Mouse (Mus musculus): ENCODE data around the gene Cd180. TPM values are rescaled to one million over a fixed set of nuclear protein-coding genes. Genes with fewer than 3 reads are reported as not detected.
"Not testable (repeated sequence)": the region's sequence is repeated elsewhere in the genome, so short reads cannot be mapped to it uniquely, and the experiment has no call there.

The Cd180 gene
- total RNA-seq, 2 experiments from 2014 or later: 7.0 to 9.3 TPM

DNA sequence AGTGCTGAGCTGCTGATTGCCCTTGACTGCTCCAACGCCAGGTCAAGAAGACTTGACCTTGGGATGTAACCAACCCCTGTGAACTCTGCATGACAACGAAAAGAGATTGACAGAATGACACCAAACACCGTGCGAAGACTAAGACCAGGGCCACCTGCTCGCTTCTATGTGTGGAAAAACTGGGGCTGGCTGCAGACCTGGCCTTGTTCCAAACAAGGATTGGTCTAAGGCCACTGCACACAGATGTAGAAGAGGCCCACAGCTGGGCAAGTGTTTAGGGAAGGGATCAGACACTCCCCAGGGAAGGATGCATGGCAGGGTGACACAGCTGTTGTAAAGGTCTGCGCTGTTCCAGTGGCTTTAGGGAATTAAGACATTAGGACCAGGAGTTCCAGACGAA is 22.9 kb upstream of the Cd180 start:
- ATAC-seq (replicated peaks; ENCODE audit: low FRiP score, low TSS enrichment, poor library complexity, severe bottlenecking): no peak

DNA sequence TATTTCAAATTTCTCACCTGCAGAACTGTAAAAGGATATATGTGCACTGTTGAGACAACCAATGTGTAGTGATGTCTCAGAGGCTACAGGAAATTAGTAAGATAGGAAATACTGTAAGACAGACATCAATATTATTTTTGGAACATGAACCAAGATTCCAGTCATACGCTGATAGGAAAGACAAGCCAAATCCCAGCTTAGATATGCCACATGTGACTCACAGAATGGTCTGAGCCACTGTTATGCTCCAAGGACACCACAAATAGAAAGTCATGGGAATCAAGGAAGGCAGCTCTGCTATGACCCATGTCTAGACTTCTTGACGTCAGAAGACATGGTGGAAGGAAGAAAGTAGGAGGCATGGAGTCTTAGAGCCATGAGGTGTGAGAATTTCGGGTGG is 19.3 kb upstream of the Cd180 start:
- ATAC-seq (replicated peaks; ENCODE audit: low FRiP score, low TSS enrichment, poor library complexity, severe bottlenecking): no peak

DNA sequence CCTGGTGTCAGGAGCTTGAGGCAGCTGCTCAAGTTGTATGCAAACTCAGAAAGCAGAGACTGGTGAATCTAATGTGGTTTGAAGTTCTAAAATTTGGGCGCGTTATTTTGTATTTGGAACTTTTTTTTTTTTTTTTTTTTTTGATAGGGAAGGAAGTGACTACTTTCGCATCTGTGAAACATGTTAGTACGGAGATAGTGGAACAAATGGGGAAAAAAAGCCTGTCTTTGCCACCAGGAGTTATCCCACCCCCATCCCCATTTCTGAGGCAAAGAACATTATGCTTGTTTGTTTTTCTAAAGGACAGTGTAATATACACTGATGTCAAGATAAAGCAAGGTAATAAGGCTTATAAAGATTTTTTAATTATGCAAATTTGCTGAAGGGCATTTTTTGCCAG is 15.8 kb upstream of the Cd180 start:
- not testable (repeated sequence) for ATAC-seq (replicated peaks; ENCODE audit: low FRiP score, low TSS enrichment, poor library complexity, severe bottlenecking)

DNA sequence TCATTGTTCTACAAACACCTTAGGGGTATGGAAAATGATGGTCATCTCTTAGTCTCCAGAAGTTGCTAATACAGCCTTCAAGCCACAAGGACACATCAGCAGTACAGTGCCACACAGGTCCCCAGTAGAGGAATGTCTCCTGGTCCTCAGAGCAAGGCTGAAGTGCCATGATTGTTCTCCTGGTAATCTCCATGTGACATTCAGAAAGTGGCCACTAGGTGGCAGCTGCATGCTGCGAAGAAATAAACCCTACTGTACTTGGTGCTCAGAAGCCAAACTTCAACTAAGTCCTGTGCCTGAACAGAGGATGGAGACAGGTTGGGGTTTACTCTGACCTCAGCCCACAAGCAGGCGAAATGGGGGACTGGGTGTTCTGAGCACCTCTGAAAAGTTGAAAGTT is 14.9 kb upstream of the Cd180 start:
- peak; percentile 98 for ATAC-seq (replicated peaks; ENCODE audit: low FRiP score, low TSS enrichment, poor library complexity, severe bottlenecking)

DNA sequence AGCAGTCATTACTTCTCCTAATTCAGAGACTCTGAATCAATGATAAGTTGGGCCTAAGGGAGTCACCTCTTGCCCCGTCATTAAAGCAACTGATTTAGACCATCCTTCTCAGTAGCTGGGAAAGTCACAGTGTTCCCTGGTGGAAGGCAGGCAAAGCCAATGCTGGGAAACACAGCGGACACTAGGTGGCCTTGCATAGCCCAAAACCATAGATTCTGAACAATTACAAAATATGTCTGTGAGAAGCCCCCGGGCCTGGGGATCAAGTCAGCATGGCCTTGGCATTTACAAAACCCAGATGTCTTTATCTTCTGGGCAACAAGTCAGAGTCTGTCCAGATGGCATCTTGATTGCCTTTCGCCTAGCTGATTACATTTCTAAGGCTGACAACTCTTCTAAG is 8.5 kb upstream of the Cd180 start:
- no peak for ATAC-seq (replicated peaks; ENCODE audit: low FRiP score, low TSS enrichment, poor library complexity, severe bottlenecking)

DNA sequence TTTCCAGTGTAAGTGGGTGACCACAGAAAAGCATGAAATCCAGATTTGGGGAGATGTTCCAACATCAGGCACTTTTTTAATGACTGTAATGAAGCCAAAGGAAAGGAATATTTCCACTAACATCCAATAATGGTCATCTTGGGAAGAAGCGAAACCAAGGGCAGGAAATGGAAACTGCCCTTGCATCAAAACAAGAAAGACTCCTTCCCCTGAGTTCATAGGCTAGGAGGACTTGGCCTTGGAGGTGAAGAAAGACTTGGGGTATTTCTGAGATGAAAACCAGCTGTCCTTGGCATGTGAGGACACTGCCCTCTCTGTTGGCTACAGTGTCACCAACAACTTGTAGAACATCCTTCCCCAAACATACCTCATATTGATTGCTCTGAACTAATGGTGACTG is 5.2 kb upstream of the Cd180 start:
- ATAC-seq (replicated peaks; ENCODE audit: low FRiP score, low TSS enrichment, poor library complexity, severe bottlenecking): no peak

DNA sequence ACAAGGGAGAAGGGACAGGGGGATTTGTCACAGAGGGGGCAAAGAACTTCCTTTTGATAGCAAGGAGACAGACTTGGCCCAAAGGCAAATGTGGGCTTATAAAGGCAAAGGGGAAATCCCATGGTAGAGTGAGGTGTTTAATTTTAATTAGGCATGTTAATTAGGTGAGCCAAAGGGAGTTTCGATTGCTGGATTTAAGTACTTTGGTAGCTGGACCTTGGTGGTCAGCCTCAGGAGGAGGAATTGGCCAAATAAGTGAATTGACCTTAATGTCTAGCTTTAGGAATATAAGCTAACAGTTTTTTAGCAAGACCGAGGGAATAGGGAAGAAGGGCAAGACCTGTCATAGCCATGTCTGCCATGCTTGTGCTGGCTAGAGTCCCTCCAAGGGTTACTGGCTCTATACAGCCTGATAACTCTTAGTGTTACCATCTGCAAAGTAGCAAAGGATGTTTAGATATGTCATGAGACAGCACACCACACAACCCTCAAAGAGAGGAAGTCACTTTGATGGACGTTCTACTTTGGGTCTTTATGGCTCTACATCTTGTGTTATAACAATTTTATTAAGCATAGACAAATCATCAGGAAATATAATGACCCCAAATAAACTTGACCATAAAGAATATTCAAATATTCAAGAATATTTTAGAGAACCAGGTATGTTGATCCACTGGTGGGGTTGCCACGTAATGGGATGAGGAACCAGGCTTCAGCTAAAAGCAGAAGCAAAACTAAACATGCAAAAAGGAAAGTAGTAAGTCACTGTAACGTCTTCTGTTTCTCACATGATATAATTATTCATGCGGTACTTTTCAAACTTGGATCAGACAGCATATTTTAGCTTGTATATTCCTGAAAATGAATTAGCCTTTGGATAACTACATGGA is 3.9 kb upstream of the Cd180 start:
- no peak for ATAC-seq (replicated peaks; ENCODE audit: low FRiP score, low TSS enrichment, poor library complexity, severe bottlenecking)

DNA sequence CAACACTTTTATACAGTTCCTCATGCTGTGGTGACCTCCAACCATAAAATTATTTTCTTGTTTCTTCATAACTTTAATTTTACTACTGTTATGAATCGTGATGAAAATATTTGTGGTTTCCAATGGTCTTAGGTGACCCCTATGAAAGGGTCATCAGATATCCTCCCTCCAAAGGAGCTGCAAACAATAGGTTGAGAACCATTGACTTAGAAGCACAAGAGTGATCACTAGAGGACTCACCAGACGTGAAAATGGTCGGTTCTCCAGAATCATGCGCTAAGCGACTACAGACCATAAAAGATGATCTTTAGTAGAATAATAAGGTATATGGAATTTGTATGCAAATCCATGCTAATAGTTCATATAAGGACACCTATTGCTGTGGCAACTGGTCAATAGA is 3.2 kb upstream of the Cd180 start:
- ATAC-seq (replicated peaks; ENCODE audit: low FRiP score, low TSS enrichment, poor library complexity, severe bottlenecking): no peak

DNA sequence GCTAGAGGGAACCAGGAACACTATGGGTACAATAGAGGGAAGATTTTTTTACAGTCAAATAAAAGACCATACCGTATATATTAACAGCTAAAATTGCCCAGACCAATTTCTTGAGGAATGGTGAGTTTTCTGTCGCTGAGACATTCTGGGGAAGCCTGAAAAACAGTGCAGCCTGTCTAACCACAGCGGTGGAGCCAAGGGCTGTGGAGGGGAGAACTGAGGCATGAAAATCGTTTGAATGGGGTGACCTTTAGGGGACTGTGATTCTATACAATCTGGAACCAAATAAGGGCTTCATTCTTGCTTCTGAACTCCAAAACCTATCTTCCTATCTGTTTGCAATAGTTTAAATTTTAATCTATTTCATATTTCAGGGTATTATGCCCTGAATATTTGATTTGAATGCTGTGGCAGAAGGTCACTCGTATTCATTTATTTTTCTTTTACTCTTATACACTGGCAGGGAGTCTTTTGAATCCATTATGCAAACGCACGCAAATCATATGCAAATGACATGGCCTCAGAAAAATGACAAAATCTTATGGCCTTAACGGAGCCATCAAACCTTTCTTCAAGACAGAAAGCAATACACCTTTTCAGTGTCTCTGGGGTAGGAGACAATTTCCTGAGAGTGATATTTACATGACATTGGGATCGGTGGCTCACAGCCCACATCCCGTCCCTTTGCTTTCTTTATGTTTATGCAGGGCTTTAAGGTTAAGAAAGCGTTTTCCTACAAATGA is 1.8 kb upstream of the Cd180 start:
- no peak for ATAC-seq (replicated peaks; ENCODE audit: low FRiP score, low TSS enrichment, poor library complexity, severe bottlenecking)

DNA sequence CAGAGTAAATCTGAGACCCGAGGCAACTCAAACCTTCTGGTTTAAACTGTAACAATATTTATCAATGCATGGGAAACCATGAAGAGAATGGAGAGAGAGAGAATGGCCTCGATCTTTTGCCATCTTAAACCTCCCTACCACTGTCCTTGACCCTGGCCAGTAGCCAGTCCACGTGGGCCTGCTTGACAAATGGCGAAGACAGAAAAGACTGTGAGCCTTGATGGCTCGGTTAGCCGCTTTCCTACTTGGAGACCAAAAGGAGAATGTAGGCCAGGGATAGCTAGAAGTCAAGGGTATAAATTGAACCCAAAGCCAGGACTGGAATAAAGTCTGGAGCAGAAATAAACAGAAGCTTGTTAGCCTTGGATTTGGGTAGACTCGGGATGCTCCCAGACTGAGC is 796 bp downstream of the Cd180 start:
- ATAC-seq (replicated peaks; ENCODE audit: low FRiP score, low TSS enrichment, poor library complexity, severe bottlenecking): no peak

DNA sequence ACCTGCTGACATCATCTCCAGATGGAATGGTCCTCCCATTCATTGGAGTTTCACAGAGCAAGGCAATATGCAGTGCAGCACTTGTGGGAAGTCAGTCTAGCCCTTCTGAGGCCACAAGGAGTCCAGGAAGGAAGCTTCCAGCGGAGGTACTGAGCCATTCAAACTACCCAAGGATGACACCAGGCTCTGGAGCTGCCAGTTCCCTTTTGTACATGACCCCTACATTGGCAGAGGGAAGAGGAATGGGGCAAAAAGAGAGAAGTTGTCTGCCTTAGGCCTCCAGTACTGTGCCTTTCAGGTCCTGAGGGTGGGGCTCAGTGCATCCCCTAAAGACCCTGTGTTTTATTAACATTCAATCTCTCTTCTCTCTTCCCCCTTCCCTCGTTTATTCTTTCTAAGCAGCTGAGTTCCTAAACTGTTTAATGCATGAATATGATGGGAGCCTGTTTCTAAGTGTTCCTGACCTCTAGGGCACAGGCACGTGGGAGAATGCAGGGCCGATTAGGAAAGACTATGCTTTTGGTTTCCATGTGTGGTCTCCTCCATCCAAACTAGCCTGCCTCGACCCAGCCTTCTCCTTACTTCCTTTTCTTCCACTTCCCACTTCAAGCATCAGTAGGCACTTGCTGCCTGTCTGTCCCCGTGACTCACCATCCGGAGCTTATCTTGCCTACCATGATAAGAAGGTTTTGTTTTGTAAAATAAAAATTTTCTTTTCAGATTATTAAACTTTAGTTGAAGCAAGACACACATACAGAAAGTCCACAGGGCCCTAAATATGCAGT is 2.0 kb downstream of the Cd180 start:
- no peak for ATAC-seq (replicated peaks; ENCODE audit: low FRiP score, low TSS enrichment, poor library complexity, severe bottlenecking)

DNA sequence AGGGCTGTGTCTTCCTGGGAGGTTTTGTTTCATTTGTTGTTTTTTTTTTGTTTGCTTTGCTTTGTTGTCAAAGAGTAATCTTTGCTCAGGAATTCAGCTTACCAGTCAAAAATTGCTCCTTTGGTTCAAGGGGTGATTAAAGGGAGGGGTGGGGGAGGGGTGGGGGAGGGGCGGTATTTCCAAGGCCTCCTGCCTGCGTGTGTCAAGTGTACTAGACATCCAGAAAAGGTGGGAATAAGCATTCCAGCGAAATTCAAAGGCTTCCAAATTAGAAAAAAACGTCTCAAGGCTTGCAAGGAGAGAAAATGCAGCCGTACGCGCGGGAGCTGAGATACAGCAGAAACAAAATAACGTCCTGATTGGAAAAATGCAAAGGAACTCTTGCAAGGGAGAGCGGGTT is 5.0 kb downstream of the Cd180 start:
- no peak for ATAC-seq (replicated peaks; ENCODE audit: low FRiP score, low TSS enrichment, poor library complexity, severe bottlenecking)

DNA sequence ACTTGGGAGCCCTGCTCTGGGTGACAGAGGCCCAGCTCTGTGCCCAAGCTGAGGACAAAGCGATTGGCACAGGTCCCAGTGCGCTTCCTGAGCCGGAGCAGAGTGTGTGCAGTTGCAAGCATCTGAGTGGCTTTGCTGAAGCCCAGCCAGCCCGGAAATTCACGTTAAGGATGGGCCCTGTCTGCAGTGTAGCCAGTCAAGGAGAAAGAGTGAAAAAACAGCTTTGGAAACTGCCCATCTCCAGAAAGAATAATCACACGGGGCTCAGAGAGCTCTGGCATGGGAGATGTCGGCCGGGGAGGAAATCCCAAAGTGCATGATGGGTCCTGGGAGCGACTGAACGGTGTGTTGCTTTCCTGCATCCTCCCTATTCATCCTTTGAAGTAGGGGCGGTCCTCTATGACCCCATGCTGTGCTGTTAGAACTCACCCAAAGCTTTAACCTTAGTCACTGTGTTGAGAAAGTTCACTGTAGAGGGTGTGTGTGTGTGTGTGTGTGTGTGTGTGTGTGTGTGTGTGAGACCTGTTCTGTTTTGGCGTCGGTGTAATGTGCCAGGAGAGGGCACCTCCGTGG is 5.5 kb downstream of the Cd180 start:
- peak; percentile 62 for ATAC-seq (replicated peaks; ENCODE audit: low FRiP score, low TSS enrichment, poor library complexity, severe bottlenecking)

DNA sequence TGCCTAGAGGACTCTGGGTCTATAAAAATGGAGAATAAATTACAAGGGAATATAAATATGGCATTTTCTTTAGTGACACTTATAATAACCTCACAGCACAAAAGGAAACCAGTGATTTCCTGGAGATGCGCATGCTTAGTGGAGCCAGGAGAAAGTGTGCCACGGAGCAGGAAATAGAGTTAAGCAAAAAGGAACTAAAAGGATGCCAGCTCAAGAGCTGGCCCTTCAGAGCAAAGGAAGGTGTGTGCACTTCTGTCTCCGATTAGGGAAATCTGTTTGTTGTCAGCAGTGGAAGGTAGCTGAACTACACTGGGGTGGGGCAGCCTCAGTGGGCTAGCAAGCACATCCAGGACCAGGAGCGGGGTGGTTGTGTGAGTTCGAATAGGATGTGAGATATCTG is 6.8 kb downstream of the Cd180 start:
- ATAC-seq (replicated peaks; ENCODE audit: low FRiP score, low TSS enrichment, poor library complexity, severe bottlenecking): no peak

DNA sequence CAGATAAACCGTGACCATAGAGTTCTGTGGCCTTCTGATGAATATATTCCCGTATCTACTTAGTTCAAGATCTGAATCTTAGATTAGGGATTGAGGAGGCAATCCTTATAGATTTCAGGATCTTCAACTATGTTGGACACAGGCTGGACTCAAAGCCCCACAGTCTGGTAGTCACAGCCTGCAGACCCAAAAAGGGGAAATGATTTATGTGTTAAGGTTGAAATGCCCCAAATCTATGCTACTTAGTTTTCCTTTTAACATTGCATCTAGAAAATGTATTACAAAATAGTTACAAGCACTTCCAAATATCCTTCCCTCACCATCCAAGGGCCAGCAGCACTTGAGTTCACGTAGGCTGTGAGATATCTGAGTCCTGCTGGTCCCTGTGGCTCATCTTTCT is 7.4 kb downstream of the Cd180 start:
- ATAC-seq (replicated peaks; ENCODE audit: low FRiP score, low TSS enrichment, poor library complexity, severe bottlenecking): no peak

DNA sequence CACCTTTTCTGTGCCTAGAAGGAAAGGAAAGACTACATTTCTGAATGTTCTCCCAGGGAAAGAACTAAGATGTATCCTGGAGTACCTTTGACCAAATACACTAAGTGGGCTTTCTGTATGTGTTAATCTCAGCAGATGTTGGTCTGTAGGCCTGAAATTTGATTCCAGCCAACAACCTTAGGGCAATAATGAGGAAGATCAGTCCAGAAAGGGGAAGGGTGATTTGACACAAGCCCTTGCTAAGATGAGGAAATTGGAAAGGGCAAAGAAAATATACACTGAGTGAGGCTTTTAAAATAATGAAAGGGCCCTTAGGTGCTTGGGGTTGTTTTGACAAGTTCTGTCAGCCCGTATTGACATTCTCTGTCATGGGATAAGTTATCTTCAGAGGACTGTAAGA is 23.6 kb downstream of the Cd180 start:
- no peak for ATAC-seq (replicated peaks; ENCODE audit: low FRiP score, low TSS enrichment, poor library complexity, severe bottlenecking)

DNA sequence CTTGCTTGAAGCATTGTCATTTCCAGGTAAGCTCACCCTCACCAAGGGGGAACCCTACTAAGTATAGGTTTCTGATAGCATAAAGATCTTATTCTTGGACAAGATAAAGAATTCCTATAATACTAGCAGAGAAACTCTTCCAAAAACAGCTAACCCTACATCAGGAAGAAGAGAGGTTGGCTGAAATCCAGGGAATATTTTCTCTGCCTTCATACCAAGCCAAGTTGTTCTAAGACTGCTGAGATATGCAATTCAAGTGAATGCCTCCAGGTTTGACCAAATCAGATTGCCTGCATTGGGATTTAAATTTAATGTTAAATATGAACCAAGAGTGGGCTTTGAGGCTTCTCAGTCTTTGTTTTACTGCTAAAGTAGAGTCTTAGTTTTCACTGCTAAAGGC is 32.1 kb downstream of the Cd180 start:
- ATAC-seq (replicated peaks; ENCODE audit: low FRiP score, low TSS enrichment, poor library complexity, severe bottlenecking): no peak

DNA sequence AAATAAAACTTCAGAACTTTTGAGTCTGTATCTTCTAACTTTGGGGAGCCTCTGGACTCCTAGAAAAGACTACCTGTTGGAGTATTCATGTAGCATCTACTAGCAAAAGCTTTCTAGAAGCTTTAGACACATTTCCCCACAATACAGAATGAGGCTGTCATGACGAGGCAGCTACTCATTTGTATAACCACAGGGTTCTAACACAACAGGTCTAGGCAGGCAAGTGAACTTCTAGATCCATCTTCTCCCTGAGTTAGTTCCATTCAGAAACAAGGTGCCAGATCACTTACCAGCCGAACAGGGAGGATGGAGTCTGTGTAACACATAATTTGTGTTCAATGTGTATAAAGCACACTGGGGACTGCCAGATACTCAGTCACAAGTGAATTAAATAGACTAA is 32.5 kb downstream of the Cd180 start:
- no peak for ATAC-seq (replicated peaks; ENCODE audit: low FRiP score, low TSS enrichment, poor library complexity, severe bottlenecking)

DNA sequence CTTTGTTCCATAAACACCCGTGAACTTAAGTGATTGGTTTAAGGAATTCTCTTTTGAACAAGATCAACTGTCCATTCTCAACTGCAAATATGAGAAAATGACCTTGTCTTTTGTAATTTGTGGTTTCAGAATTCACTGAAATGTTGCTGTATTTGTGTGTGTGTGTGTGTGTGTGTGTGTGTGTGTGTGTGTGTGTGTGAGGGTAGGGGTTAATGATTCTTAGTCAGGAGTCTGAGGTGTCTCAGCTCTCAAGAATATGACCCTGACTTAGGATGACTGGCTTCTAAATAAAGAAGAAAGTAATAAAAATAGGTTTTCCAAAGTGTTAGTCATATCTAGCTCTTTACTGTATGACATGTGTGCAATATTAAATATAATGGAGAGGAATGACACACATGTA is 33.5 kb downstream of the Cd180 start:
- ATAC-seq (replicated peaks; ENCODE audit: low FRiP score, low TSS enrichment, poor library complexity, severe bottlenecking): no peak

DNA sequence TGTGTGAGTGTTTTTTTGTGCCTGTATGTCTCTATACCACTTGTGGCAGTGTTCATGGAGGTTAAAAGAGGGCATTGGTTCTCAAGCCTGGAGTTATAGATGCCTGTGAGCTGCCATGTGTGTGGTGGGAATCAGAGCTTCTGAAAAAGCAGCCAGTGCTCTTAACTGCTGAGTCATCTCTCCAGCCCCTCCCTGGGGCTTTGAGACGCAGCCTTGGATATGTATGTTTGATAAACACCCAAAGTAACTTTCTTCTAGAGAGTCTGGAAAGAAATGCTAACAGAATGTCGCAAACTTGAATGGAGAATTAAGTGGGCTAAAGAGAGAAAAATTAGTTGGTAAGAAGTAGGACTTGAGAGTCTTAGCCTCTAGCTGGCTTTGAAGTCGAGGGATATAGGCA is 34.7 kb downstream of the Cd180 start:
- ATAC-seq (replicated peaks; ENCODE audit: low FRiP score, low TSS enrichment, poor library complexity, severe bottlenecking): peak; percentile 60; the same call in 1 of the 2 replicates

All from megakaryocyte-erythroid progenitor cell, adult 5-6 weeks (primary cell).